Mouse (Mus musculus) urinary bladder, adult 18-20 months (tissue): ENCODE data around the gene Gfy.
"Not testable (repeated sequence)": the region's sequence is repeated elsewhere in the genome, so short reads cannot be mapped to it uniquely, and the experiment has no call there.

Experiments used
- DNase-seq, 2 experiments: peaks; one replicate each; pipeline ENCODE4 v3.0.0; 2022; ENCODE audit warnings: low spot score in 2 of 2, mixed read lengths in 2 of 2

Gene Gfy

DNA sequence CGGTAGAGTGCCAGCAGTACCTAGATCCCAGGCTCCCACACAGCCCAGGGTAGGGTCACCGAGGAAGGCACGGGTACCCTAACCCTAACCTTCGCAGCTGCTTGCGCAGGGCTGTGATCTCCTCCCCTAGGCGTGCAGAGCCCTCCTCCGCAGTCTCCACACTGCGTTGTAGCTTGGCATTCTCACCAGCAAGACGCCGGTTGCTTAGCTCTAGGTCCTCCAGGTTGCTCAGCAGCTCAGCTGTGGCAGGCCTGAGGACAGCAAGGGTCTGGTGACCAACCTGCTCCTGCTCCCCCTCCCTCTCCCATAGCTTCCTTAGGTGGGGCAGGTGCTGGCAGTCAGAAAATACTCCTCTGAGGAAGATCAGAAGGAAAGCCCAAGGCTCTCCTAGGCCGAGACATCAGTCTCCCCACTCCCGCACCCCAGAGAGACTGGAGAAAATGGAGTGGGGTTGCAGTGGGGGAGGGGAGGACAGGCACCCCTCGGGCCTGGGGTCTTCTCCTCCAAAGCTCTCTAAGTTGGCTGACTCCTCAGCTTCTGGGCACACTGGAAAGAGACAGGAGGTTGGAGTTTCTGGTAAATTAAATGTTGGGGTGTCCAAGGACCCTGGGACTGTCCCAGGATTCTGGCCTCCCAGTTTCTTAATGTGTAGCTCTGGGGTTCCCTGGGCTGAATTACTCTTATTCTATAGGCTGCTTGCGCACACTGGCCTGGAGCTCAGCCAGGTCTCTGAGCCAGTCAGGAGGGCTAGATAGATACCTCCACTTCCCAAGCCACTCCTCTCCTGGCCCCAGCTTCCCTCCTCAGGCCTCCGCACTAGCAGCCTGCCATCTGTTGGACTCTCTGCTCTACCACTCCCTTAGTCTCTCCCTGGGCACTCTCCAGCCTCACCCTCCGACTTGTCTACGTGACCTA, 14.8 kb upstream of the Gfy start:
- DNase-seq = no peak

- DNase-seq = no peak
Observed at GRCm38 (mm10) chr7:45193406-45193805, 14.0 kb upstream of the Gfy start.

- DNase-seq = no peak
Observed at GRCm38 (mm10) chr7:45192585-45193310, 13.4 kb upstream of the Gfy start.

DNA sequence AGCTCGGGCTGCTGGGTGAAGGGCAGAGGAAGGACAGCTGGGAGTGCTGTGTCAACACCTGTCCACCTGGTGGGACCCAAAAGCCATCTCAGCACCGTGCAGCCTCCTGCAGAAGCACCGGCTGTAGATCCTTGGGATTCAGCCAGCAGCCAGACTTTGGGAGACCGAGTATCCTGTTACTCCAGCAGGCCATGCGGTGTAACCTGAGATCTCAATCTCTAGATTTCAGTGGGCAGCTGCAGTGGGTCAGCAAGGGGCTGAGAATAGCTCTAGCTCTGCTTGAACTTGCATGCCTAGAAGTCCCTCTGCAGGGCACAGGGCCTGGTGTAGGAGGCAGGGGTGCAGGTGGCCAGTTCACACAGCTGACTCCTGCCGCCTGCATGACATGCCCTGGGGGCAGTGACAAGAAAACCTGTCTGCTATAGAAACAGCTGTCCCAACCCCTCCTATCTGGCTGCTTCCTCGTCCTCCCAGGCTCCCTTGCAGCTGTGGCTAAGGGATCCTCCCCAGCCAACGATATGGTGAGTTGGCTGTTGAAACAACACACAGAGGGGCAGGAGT, 12.5 kb upstream of the Gfy start:
- no peak for DNase-seq

DNA sequence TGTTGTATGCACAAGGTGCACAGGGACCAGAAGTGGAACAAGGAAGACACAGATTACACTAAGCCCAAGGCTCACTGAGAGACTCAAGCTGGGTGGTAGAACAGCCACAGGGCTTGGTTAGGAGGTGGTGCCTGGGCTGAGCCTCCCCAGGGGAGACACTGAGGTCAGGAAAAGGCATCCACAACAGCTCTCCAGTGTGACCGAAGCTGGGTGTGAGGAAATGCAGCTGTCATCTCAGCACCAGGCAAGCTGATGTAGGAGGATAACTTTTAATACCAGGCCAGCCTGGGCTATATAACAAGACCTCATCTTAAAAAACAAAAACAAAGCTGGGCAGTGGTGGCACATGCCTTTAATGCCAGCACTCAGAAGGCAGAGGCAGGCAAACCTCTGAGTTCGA, 11.8 kb upstream of the Gfy start:
- no peak for DNase-seq

- no peak for DNase-seq
Observed at GRCm38 (mm10) chr7:45190186-45190585, 10.8 kb upstream of the Gfy start.

DNA sequence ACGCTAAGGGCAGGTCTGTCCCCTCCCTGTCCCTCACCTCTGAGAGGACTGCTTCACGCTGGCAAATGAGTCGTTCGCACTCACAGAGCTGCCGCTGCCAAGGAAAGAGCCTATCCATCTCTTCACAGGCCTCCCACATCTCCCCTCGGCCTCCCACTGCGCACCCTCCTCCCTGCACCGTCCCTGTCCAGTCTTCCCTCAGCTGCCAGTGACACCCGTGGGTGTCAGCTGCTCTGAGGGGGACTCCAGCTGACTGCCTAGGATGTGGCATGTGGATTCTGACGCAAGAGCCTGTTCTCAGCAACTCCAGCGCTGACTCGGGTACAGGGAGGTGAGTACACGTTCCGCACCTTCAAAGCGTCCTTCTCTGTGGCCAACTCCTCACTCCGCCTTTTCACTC, 10.2 kb upstream of the Gfy start:
- no peak for DNase-seq

DNA sequence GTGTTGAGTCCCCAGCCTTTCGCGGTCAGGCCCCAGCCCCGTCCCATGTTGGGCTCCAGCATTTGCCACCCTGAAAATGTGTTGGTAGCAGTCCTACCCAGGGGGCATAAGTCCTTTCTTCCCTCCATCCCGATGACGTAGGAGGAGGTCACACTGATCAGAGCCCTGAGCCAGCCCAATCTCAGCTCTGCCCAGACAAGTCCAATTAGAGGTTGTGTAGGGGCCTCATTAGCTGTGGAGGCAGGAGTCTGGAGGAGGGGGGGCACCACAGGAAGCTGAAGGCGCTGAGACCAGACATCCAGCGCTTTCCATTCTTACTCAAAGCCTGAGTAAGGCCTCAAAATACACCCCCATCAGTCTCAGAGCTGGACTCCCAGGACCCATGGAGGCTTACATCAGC, 6.6 kb upstream of the Gfy start:
- DNase-seq = no peak

DNA sequence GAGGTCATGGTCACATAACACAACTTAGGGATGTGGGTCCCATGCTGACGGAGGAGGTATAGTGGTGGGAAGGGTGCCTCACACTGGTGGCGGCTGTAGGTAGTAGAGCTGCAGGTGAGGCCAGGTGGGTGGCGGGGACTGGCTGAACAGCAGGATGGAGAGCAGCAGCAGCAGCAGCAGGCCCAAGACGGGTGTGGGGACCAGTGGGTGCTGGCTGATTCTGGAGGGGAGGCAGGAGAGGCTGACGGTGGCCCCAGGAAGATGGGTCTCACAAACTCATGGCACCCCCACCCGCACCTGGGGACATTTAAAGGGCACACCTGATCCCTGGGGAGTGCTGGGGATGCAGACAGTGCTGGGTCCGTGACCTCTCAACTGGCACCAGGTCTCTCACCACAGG, 4.3 kb upstream of the Gfy start:
- no peak for DNase-seq

DNA sequence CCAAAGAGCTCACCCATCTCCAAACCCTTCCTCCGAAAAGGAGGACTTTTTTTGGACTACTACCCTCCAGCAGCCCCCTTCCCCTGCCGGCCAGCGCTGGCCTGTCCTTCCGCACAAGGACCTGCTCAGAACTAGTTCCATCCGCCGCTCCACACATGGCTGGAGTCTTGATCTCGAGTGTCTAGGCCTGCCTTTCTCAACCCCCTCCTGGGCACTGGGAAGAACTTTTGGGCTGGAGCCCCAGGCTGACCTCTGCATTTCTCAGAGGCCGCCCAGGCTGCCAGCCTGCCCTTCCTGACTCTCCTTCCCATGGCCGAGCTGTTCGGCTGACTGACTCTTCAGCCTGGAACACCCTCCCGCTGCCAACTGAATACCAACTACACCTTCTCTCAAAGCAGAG, 3.2 kb upstream of the Gfy start:
- no peak for DNase-seq

- DNase-seq = peak; percentile 76 to 88
Observed at GRCm38 (mm10) chr7:45182199-45182601, 2.8 kb upstream of the Gfy start.

DNA sequence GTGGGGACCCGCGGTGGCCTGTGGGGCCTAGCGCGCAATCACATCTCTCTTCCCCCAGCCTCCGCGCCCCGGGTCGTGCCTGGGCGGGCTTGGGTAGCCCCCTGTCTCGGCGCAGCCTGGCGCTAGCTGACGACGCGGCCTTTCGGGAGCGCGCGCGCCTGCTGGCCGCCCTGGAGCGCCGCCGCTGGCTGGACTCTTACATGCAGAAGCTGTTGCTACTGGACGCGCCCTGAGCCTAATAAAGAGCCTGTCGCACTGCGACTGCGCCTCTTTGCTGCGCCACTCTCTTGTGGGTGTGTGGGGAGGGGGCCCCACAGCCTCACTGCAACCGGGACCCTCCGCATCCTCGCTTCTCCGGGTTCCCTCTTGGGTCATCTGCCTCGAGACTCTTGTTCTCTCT, 2.2 kb upstream of the Gfy start:
- DNase-seq = no peak

GRCm38 (mm10) chr7:45180896-45181477, 1.6 kb upstream of the Gfy start, which contains the start of gene Pth2:
TSS of gene Pth2 (plus strand) at chr7:45180995.
- DNase-seq = no peak

- DNase-seq = no peak
Observed at GRCm38 (mm10) chr7:45178550-45178949, 819 bp downstream of the Gfy start.

DNA sequence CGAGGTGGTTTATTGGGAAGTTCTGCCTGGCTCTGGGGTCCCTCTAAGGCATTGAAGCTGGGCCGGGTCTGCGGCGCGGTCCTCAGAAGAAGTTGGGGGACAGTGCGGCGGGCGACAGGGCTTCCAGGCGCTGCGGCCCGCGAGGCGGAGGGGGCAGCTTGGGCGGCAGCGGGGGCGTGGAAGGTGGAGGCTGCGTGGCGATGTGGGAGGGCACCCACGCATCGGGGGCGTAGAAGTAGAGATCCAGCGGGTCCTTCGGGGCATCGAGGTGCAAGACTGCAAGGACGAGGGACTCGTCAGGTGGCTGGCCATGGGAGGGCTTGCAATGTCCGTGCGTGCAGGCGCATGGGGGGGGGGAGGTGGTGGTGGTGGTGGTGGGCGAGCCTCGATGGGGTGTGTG, 3.0 kb downstream of the Gfy start:
- no peak for DNase-seq

DNA sequence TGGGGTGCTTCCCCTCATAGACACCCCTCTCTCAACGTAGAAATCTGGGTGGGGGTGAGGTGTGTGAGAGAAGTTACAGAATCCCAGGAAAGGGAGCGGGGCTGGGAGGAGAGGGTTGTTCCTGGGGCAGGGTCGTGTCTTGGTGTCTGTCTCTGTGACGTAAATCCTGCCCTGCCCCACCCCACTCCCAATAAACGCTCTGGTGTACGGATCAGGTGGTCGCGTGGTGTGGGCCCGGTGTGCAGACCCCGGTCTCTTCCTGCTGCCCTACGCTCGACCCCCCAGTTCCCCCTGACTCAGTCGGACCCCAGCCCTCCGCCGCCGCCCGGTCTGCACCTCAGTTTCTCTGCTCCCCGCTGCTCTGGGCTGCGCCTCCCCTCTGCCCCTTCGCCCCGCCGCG, 3.4 kb downstream of the Gfy start:
- no peak for DNase-seq

- DNase-seq = no peak
Observed at GRCm38 (mm10) chr7:45175398-45175797, 4.0 kb downstream of the Gfy start.

GRCm38 (mm10) chr7:45174567-45175280, 4.6 kb downstream of the Gfy start:
- no peak for DNase-seq

DNA sequence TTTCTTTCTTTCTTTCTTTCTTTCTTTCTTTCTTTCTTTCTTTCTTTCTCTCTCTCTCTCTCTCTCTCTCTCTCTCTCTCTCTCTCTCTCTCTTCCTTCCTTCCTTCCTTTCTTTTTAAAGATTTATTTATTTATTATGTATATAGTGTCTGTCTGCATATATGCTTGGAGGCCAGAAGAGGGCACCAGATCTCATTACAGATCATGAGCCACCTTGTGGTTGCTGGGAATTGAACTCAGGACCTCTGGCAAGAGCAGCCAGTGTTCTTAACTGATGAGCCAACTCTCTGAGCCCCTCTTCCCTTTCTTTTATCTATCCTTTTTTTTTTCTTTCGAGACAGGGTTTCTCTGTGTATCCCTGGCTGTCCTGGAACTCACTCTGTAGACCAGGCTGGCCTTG, 5.6 kb downstream of the Gfy start:
- DNase-seq = not testable (repeated sequence)

DNA sequence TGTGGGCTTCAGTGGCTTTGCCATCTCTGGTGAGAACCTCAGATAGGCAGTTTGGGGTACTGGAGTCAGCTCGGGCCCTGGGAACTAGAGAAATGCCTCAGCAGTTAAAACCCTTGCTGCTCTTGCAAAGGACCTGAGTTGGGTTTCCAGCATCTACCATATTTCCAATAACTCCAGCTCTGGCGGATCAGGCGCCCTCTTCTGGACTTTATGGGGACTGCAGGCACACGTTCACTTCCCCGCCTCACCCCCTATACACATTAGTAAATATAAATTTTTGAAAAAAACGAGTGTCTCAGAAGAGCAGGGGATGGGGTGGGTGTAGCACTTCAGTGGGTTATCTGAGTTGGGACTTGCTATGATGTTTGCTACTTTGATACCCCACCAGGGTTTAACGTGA, 6.4 kb downstream of the Gfy start:
- DNase-seq = no peak

GRCm38 (mm10) chr7:45169495-45169894, 9.9 kb downstream of the Gfy start:
- no peak for DNase-seq

- DNase-seq = no peak
Observed at GRCm38 (mm10) chr7:45168656-45169055, 10.7 kb downstream of the Gfy start.
